Mouse (Mus musculus): ENCODE results near the gene Abhd6.

- TF ChIP-seq CTCF (conservative IDR thresholded peaks at IDR 0.05; ENCODE audit: insufficient read depth, insufficient read length, low read depth, low read length) (no peak), POLR2A (IDR thresholded peaks at IDR 0.05; ENCODE audit: low read depth, low read length) (no peak)
These were observed 28.1 kb upstream of the Abhd6 start for GRCm38 (mm10) chr14:7974643-7975042.

All from kidney, adult 2 months (tissue).